Mouse (Mus musculus): Measurements from ENCODE around the gene 4930404H24Rik. TPM values are rescaled to one million over a fixed set of nuclear protein-coding genes. Genes with fewer than 3 reads are reported as not detected.
A peak's percentile ranks its signal among the peaks of the same experiment; 100 is the strongest.

Gene 4930404H24Rik
- total RNA-seq, 2 experiments from 2014 or later: not detected

DNA sequence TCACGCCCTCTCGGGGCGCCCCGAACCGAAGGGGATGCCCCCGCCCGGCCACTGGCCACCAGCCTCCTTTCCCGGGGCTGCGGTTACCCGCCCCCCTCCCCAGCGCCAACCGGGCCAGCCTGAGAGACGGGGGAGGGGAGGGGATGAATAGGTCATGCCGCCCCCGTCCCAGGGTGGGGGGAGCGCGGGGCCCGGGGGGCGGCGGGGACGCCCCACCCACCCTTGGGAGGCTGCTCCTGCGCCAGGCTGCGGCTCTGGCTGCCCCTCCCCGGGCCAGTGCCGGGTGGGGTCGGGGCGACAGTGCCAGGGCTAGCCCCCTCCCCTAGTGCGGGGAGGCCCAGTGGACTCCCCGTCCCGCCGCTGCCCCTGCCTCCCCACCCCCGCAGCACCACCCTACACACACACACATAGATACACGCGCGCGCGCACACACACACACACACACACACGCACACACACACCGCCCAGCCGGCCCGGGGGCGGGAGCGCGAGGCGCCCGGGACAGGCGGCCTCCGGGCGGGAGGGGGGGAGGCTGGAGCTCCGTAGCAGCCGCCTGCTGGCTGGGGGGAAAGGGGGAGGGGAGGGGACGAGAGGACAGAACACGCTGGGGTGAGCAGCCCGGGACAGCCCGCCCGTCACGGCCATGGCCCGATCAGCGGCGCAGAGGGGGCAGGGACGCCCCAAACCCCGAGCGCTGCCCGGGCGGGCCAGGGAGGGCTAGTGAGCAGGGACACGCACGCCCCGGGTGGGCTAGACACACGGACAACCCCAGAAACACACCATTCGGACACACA, 36.2 kb downstream of the 4930404H24Rik start:
- ATAC-seq (replicated peaks; ENCODE audit: poor library complexity): no peak

DNA sequence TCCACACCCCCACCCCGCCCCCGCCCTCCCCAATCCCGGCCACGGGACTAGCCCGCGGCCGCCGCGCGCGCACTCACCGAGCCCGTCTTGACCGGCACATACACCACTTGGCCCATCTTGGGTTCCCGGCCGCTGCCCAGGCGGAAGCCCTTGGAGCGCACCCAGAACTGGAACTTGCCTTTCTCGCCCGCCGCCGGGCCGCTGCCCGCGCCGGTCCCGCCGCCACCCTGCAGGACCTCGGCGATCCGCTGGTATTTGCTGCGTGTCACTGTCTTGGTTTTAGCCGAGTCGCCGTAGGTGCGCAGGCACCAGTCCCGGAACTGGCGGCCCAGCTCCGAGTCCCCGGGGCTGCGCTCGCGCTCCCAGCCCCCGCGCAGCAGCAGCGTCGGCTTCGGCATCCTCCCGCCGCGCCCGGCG, 36.8 kb downstream of the 4930404H24Rik start:
- no peak for ATAC-seq (replicated peaks; ENCODE audit: poor library complexity)

DNA sequence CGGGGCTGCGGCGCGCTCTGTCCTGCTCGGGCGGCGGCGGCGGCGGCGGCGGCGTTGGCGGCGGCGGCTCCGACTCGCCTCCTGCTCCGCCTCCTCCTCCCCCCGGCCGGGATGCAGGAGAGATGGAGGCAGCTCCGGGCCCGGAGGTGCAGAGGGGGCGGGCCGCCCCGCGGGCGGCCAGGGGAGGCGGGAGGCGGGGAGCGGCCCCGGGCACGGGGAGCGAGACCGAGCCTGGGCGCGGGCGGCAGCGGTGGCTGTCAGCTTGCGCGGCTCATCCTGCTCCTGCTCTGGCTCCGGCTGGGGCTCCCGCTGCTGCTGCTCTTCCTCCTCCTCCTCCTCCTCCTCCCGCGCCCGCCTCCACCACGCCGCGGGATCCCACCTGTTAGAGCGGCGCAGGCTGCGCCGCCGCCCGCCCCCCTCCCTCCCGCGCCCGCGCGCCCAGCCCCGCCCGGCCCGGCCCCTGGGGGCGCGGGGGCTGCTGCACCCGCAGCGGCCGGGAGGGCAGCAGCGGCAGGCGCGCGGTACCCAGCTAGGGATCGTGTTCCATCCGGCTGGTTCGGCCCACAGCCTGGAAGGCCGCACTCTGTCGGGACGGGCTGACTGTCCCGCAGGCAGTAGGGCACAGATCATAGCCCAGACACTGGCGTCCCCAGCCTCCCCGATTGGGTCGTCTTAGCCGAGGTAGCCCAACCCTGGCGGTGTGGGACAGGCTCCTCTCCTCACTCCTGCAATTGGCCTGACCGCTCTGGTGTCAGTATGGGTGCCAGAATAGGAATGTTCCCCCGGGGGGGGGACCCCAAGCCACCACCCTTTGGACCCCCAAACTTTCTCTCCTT, 37.6 kb downstream of the 4930404H24Rik start, which contains the start of gene Nol4l:
Gene Nol4l, minus strand, starts transcription at position 41 of the 836 bp plus-strand sequence.
- no peak for ATAC-seq (replicated peaks; ENCODE audit: poor library complexity)

DNA sequence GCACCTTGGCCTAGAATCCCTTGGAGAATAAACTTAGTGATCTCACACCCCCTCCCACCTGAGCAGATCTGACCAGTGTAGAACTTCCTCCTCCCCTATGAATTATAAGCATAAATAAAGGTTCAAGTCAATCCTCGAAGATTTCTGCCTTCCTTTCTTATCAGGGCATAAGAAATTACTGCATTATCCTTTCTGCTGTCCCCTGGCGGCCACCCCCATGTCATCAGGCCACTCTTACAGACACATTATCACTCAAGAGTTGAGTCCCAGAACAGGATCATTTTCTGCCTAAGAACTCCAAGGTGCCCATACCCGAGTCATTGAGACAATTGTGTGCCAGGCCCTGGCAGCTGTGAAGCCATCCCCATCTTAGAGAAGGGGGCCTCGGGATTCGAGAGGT, 38.4 kb downstream of the 4930404H24Rik start:
- peak; percentile 24 for ATAC-seq (replicated peaks; ENCODE audit: poor library complexity)

DNA sequence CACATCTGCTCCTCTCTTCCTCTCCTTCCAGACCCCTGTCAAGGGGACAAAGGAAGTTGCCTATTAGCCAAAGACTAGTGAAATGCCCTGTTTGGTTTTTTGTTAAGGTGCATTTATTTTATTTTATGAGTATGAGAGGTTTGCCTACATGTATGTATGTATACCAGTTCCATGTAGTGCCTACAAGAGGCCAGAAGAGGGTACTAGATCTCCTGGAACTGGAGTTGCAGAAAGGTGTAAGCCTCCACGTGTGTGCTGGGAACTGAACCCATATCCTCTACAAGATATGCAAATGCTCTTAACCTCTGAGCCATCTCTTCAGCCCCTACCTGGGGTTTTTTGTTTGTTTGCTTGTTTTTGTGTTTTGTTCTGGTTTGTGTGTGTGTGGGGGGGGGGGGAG, 41.4 kb downstream of the 4930404H24Rik start:
- no peak for ATAC-seq (replicated peaks; ENCODE audit: poor library complexity)

DNA sequence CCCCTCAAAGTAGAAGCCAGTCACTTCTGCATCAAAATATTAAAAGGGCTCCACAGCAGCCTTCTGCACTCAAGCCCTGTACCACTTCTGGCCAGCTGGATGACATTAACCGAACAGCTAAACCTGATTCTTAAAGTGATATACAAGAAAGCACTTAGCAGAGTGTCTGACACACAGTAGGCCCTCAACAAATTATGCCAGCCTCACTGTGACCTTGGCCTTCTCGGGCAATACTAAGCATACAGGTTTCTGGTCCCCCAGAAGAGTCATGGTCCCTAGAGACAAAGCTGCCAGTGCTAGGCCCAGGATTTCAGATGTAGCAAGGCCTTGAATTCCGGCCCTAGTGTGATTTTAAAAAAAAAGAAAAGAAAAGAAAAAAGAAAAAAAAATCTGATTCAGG, 46.3 kb downstream of the 4930404H24Rik start:
- no peak for ATAC-seq (replicated peaks; ENCODE audit: poor library complexity)

DNA sequence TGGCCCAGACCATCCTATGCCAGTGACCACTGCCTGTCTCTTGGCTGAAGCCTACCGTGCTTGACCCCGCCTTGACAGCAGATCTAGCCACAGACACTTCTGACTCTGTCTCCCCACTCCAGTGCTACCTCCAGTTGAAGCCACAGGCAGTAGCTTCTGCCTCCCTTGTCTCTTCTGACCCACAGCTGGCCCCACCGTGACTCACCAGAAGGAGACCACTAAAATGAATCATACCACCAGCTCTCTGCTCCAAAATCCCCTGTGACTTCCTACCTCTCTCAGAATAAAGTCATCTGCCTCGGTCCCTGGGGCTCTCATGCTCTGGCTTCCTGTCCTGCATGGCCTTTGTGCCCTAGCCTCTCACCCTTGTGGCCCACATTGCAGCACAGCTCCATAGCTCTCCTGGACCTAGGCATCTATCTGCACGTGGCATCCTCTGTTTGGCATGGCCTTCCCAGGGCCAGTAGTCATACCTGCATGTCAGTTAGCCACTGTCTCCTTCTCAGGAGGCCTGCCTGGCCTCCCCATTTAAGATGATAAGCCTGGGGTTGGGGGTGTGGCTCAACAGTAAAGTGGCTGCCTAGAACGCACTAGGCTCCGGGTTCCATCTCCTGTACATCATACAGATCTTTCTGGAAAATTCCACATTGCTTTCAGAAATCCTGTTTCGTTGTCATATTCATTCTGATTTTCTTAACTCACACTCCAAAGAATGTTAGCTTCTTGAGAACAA, 50.5 kb downstream of the 4930404H24Rik start:
- peak; percentile 32 for ATAC-seq (replicated peaks; ENCODE audit: poor library complexity)

Other genes starting within 250 kb of the 4930404H24Rik start
- 3.6 and 5.5 TPM in 2 replicates for gene Kif3b, start 201.4 kb upstream of the 4930404H24Rik start, total RNA-seq (2015)
- gene Kif3b, start 201.4 kb upstream of the 4930404H24Rik start, total RNA-seq (2017): 9.9 and 11.3 TPM in 2 replicates
- 31.1 and 32.0 TPM in 2 replicates for gene Asxl1, start 147.0 kb upstream of the 4930404H24Rik start, total RNA-seq (2015)
- 20.0 and 24.1 TPM in 2 replicates for gene Asxl1, start 147.0 kb upstream of the 4930404H24Rik start, total RNA-seq (2017)
- gene Nol4l, start 37.2 kb downstream of the 4930404H24Rik start, total RNA-seq (2015): 3.0 and 4.4 TPM in 2 replicates
- gene Nol4l, start 37.2 kb downstream of the 4930404H24Rik start, total RNA-seq (2017): 1.4 and 3.7 TPM in 2 replicates
- 37.2 and 45.9 TPM in 2 replicates for gene Commd7, start 140.0 kb downstream of the 4930404H24Rik start, total RNA-seq (2015)
- 32.2 and 43.8 TPM in 2 replicates for gene Commd7, start 140.0 kb downstream of the 4930404H24Rik start, total RNA-seq (2017)
- gene Dnmt3b, start 156.7 kb downstream of the 4930404H24Rik start, total RNA-seq (2015): 15.0 and 17.8 TPM in 2 replicates
- 15.2 and 16.7 TPM in 2 replicates for gene Dnmt3b, start 156.7 kb downstream of the 4930404H24Rik start, total RNA-seq (2017)
- gene Dnmt3c, start 203.9 kb downstream of the 4930404H24Rik start, total RNA-seq (2015): 0.07 and 0.22 TPM in 2 replicates
- gene Dnmt3c, start 203.9 kb downstream of the 4930404H24Rik start, total RNA-seq (2017): 0.20 TPM in 1 of 2 replicates, not detected in the other
- 121 and 132 TPM in 2 replicates for gene Mapre1, start 248.5 kb downstream of the 4930404H24Rik start, total RNA-seq (2015)
- gene Mapre1, start 248.5 kb downstream of the 4930404H24Rik start, total RNA-seq (2017): 221 and 234 TPM in 2 replicates